Mouse (Mus musculus) urinary bladder, postnatal 4 days (tissue): ENCODE measurements around the gene Gprc6a.

Experiments used
- DNase-seq, 2 experiments: peaks; one replicate each; pipeline ENCODE4 v3.0.0; 2021 to 2022; ENCODE audit warnings: low spot score in 2 of 2

The Gprc6a gene

GRCm38 (mm10) chr10:51631411-51632136, at the start of gene Gprc6a:
TSS of gene Gprc6a (minus strand) at chr10:51631461.
- no peak for DNase-seq

GRCm38 (mm10) chr10:51678251-51678639, 47.0 kb upstream of the Gprc6a start:
- DNase-seq: no peak

GRCm38 (mm10) chr10:51677548-51678250, 46.4 kb upstream of the Gprc6a start, which contains the start of gene Rfx6:
TSS of gene Rfx6 (plus strand) at chr10:51677756.
- no peak for DNase-seq

- no peak for DNase-seq
Observed at GRCm38 (mm10) chr10:51672082-51672779, 41.0 kb upstream of the Gprc6a start.

- no peak for DNase-seq
Observed at GRCm38 (mm10) chr10:51671583-51671982, 40.3 kb upstream of the Gprc6a start.

GRCm38 (mm10) chr10:51669334-51669733, 38.1 kb upstream of the Gprc6a start:
- DNase-seq: no peak

- no peak for DNase-seq
Observed at GRCm38 (mm10) chr10:51657324-51657723, 26.1 kb upstream of the Gprc6a start.

- no peak for DNase-seq
Observed at GRCm38 (mm10) chr10:51649506-51650221, 18.4 kb upstream of the Gprc6a start.

- DNase-seq: no peak
Observed at GRCm38 (mm10) chr10:51621193-51621592, 10.1 kb downstream of the Gprc6a start.

GRCm38 (mm10) chr10:51620126-51620525, 11.1 kb downstream of the Gprc6a start:
- DNase-seq: no peak

GRCm38 (mm10) chr10:51618538-51618937, 12.7 kb downstream of the Gprc6a start:
- no peak for DNase-seq

- DNase-seq: no peak
Observed at GRCm38 (mm10) chr10:51614826-51615590, 16.3 kb downstream of the Gprc6a start.

- no peak for DNase-seq
Observed at GRCm38 (mm10) chr10:51613421-51613820, 17.8 kb downstream of the Gprc6a start.

GRCm38 (mm10) chr10:51611969-51612682, 19.1 kb downstream of the Gprc6a start:
- no peak for DNase-seq

GRCm38 (mm10) chr10:51609741-51610425, 21.4 kb downstream of the Gprc6a start:
- no peak for DNase-seq

GRCm38 (mm10) chr10:51596928-51597635, 34.2 kb downstream of the Gprc6a start:
- no peak for DNase-seq

- DNase-seq: no peak
Observed at GRCm38 (mm10) chr10:51595001-51595931, 36.0 kb downstream of the Gprc6a start.

GRCm38 (mm10) chr10:51591574-51591973, 39.7 kb downstream of the Gprc6a start:
- no peak for DNase-seq
